Mouse (Mus musculus) MEL (cell line): ENCODE data around the gene Aspdh. TPM values are rescaled to one million over a fixed set of nuclear protein-coding genes. Genes with fewer than 3 reads are reported as not detected.

Source experiments
- DNase-seq: peaks from one replicate; pipeline ENCODE4 v3.0.0; 2011; ENCODE audit warnings: low read depth, low spot score
- H3K27ac ChIP-seq: 2 replicates; pipeline ENCODE4 v1.5.1; 2012; ENCODE audit warnings: low read depth, mild to moderate bottlenecking, control low read depth, low read length, moderate library complexity; ENCODE audit not compliant: control insufficient read depth
- H3K27me3 ChIP-seq, 2 experiments: fragments of 150-350 bp in 1 of 2; sonication (generic) in 1 of 2; 2 replicates each; pipeline ENCODE4 v1.6.1; 2012; ENCODE audit warnings: low read length in 2 of 2, mild to moderate bottlenecking in 2 of 2, improper control_type of control experiment in 1 of 2, moderate library complexity in 1 of 2; ENCODE audit not compliant: insufficient read depth in 2 of 2, control insufficient read depth in 1 of 2
- H3K36me3 ChIP-seq, 2 experiments: 2 replicates each; pipeline ENCODE4 v1.6.1; 2012 to 2014; ENCODE audit warnings: low read length in 2 of 2, improper control_type of control experiment in 1 of 2, inconsistent platforms in 1 of 2, mild to moderate bottlenecking in 1 of 2; ENCODE audit not compliant: insufficient read depth in 2 of 2, control insufficient read depth in 1 of 2
- H3K4me1 ChIP-seq, 2 experiments: fragments of 150-350 bp in 1 of 2; sonication (generic) in 1 of 2; 2 replicates each; pipeline ENCODE4 v1.6.1; 2012; ENCODE audit warnings: low read length in 2 of 2, improper control_type of control experiment in 1 of 2, mild to moderate bottlenecking in 1 of 2; ENCODE audit not compliant: insufficient read depth in 2 of 2, control insufficient read depth in 1 of 2
- H3K4me3 ChIP-seq, 2 experiments: fragments of 150-350 bp in 1 of 2; sonication (generic) in 1 of 2; 2 replicates each; pipeline ENCODE4 v1.5.1; 2012; ENCODE audit warnings: low read depth in 2 of 2, low read length in 2 of 2, mild to moderate bottlenecking in 2 of 2, moderate library complexity in 2 of 2, control low read depth in 1 of 2, improper control_type of control experiment in 1 of 2; ENCODE audit not compliant: control insufficient read depth in 1 of 2, insufficient read depth in 1 of 2
- H3K79me2 ChIP-seq: 2 replicates; pipeline ENCODE4 v1.6.1; 2012; ENCODE audit warnings: mild to moderate bottlenecking, low read length, moderate library complexity; ENCODE audit not compliant: control insufficient read depth, poor library complexity, insufficient read depth
- H3K9ac ChIP-seq: 2 replicates; pipeline ENCODE4 v1.6.1; 2012; ENCODE audit warnings: low read depth, mild to moderate bottlenecking, control low read depth, low read length, moderate library complexity; ENCODE audit not compliant: control insufficient read depth, poor library complexity, severe bottlenecking
- H3K9me3 ChIP-seq: fragments of 150-350 bp; sonication (generic); replicated peaks from 2 replicates; pipeline ENCODE4 v1.6.1; 2012; ENCODE audit warnings: mild to moderate bottlenecking, low read length, improper control_type of control experiment, moderate library complexity; ENCODE audit not compliant: insufficient read depth
- CHD2 ChIP-seq: IDR thresholded peaks from 2 replicates; pipeline ENCODE4 v1.6.1; 2011; ENCODE audit warnings: low read length, improper control_type of control experiment
- E2F4 ChIP-seq: IDR thresholded peaks from 2 replicates; pipeline ENCODE4 v1.6.1; 2011; ENCODE audit warnings: low read depth, low read length, improper control_type of control experiment, borderline replicate concordance
- EP300 ChIP-seq, 2 experiments: IDR thresholded peaks; 2 replicates each; pipeline ENCODE4 v1.6.1; 2011; ENCODE audit warnings: improper control_type of control experiment in 2 of 2, low read length in 2 of 2, low read depth in 1 of 2, mild to moderate bottlenecking in 1 of 2
- ETS1 ChIP-seq: IDR thresholded peaks from 2 replicates; pipeline ENCODE4 v1.6.1; 2012; ENCODE audit warnings: low read depth, mild to moderate bottlenecking, inconsistent platforms, low read length, improper control_type of control experiment, moderate library complexity
- GATA1 ChIP-seq: IDR thresholded peaks from 2 replicates; pipeline ENCODE4 v1.6.1; 2011; ENCODE audit warnings: low read depth, low read length, improper control_type of control experiment
- HCFC1 ChIP-seq: IDR thresholded peaks from 2 replicates; pipeline ENCODE4 v1.6.1; 2012; ENCODE audit warnings: low read depth, mild to moderate bottlenecking, inconsistent platforms, low read length, improper control_type of control experiment, moderate library complexity
- JUND ChIP-seq: IDR thresholded peaks from 2 replicates; pipeline ENCODE4 v1.6.1; 2011; ENCODE audit warnings: low read depth, mild to moderate bottlenecking, improper control_type of control experiment, low read length
- KAT2A ChIP-seq: conservative IDR thresholded peaks from 2 replicates; pipeline ENCODE4 v1.6.1; 2012; ENCODE audit warnings: low read depth, low read length, improper control_type of control experiment, inconsistent platforms
- MXI1 ChIP-seq: IDR thresholded peaks from 2 replicates; pipeline ENCODE4 v1.6.1; 2011; ENCODE audit warnings: mild to moderate bottlenecking, low read depth, low read length, improper control_type of control experiment
- NRF1 ChIP-seq: IDR thresholded peaks from 2 replicates; pipeline ENCODE4 v1.6.1; 2014; ENCODE audit warnings: low read depth, mild to moderate bottlenecking, inconsistent platforms, low read length, improper control_type of control experiment, moderate library complexity; ENCODE audit not compliant: poor library complexity, insufficient read depth, severe bottlenecking
- RCOR1 ChIP-seq: IDR thresholded peaks from 2 replicates; pipeline ENCODE4 v1.6.1; 2012; ENCODE audit warnings: low read depth, mild to moderate bottlenecking, inconsistent platforms, low read length, improper control_type of control experiment
- SMC3 ChIP-seq: IDR thresholded peaks from 2 replicates; pipeline ENCODE4 v1.6.1; 2011; ENCODE audit warnings: low read depth, low read length, improper control_type of control experiment
- TAL1 ChIP-seq: IDR thresholded peaks from 2 replicates; pipeline ENCODE4 v1.6.1; 2012; ENCODE audit warnings: mild to moderate bottlenecking, inconsistent platforms, low read length, moderate library complexity, mixed read lengths
- TCF12 ChIP-seq: IDR thresholded peaks from 2 replicates; pipeline ENCODE4 v1.6.1; 2014; ENCODE audit warnings: low read depth, mild to moderate bottlenecking, inconsistent platforms, low read length, improper control_type of control experiment, moderate library complexity
- ZNF384 ChIP-seq: IDR thresholded peaks from 2 replicates; pipeline ENCODE4 v1.6.1; 2012; ENCODE audit warnings: low read depth, mild to moderate bottlenecking, inconsistent platforms, low read length, improper control_type of control experiment
- polyA plus RNA-seq, 2 experiments: library from polyadenylated mRNA; stranded (reverse) in 1 of 2; unstranded in 1 of 2; fragments of >175 nt in 1 of 2; fragments of >200 nt in 1 of 2; gene quantifications; 2 replicates each; pipeline versions ENCODE4 v1.2.1 to v1.2.4; 2012; ENCODE audit warnings: low replicate concordance in 2 of 2, low read depth in 1 of 2; ENCODE audit not compliant: insufficient read length in 2 of 2, insufficient read depth in 1 of 2, missing spikeins in 1 of 2
- total RNA-seq: library from RNA; depleted of rRNA; stranded (reverse); fragments of 300-350 nt; gene quantifications from 2 replicates; pipeline ENCODE4 v1.2.3, GENCODE M21; 2012

The Aspdh gene
- total and polyA plus RNA-seq, 3 experiments = 0.89 TPM; not detected in 2

DNA sequence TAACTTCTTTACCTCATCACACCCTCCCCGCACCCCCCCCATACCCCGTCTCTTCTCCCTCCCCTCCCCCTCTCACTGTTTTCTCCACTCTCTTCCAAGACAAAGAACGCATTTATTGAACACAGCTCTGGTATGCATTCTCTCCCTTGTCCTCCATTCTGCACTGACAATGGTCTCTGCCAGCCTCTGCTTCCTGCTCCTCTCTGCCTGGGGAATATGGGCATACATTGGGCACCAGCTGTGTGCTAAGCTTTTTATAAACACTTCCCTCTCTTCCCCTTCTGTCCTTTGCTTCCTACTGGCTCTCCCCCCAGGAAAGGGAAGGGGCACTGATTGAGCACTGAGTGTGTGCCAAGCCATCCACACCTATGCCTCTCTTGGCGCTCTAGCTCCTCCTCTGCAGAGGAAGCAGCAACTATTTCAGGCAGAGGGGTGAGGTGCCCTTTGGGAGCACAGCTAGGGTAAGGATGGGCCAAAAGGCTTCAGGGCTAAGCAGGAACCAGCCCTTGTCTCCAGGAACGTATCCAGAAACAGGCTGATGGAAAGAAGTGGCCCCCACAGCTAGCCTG, 9.9 kb downstream of the Aspdh start:
- H3K79me2 ChIP-seq = no peaks in the 10 kb centered on the region
- TF ChIP-seq HCFC1 (no peak), KAT2A (no peak), NRF1 (no peak), ZNF384 (no peak)
- H3K9ac ChIP-seq = no peak overlapping the region
- no peaks in the 10 kb centered on the region for H3K9me3 ChIP-seq
- H3K27ac ChIP-seq = no peak overlapping the region
- no peak for DNase-seq
- H3K4me1 ChIP-seq = peaks cover 0 to under 1% of the 10 kb centered on the region in 2 experiments; a peak in 2 of 4 replicates
- no peaks in the 10 kb centered on the region for H3K36me3 ChIP-seq
- H3K27me3 ChIP-seq = 0 out of 4 replicates have a peak, but pooled peaks cover 0 to 2% of the 10 kb centered on the region in 2 experiments
- no peak overlapping the region for H3K4me3 ChIP-seq

DNA sequence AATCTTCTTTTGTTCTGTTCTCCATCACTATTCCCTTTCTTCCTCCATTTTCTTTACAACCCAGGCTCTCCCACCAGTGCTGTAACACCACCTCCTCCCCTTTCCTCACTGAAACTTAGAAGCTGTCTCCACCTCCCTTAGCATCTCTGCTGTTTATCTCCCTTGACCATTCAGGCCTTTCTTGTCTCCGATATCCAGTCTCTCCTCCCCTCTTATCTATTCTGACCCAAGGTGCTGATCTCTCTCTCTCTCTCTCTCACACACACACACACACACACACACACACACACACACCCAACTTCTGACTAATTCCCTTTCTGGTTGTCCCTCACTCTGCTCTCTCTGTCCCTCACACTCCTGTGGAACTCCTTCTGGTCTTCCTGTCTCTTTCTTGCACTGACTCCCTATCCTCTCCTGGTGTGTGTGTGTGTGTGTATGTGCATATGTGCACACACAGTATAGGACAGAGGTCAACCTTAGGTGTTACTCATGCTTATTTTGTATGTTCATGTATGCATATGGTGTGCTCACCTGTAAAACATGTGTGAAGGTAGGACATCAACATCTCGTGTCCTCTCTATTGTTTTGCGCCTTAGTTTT, 17.7 kb downstream of the Aspdh start:
- H3K9ac ChIP-seq = no peak overlapping the region
- peaks cover 4 to 28% of the 10 kb centered on the region in 2 experiments for H3K4me1 ChIP-seq
- 0 out of 2 replicates have a peak, but pooled peaks have one; percentile 18 for TF ChIP-seq MXI1
- peak; percentile 90 for TF ChIP-seq TCF12
- TF ChIP-seq ETS1 = peak; percentile 56; the same call in 1 of the 2 replicates
- peak; percentile 64; the same call in 1 of the 2 replicates for TF ChIP-seq JUND
- TF ChIP-seq E2F4 = no peak
- no peak for TF ChIP-seq SMC3
- TF ChIP-seq RCOR1 = 0 out of 2 replicates have a peak, but pooled peaks have one; percentile 42
- TF ChIP-seq EP300 (IDR thresholded peaks at IDR 0.05; ENCODE audit: low read depth in 1 of 2, low read length in 2 of 2) = peak; percentile 71 to 82
- no peak for TF ChIP-seq CHD2
- TF ChIP-seq TAL1 = peak; percentile 68
- peak; percentile 85 for TF ChIP-seq GATA1
- peak; percentile 80 for DNase-seq
- H3K79me2 ChIP-seq = no peaks in the 10 kb centered on the region
- no peaks in the 10 kb centered on the region for H3K27me3 ChIP-seq
- H3K9me3 ChIP-seq = no peaks in the 10 kb centered on the region
- no peak overlapping the region for H3K4me3 ChIP-seq
- peak overlapping the region; percentile 61 for H3K27ac ChIP-seq
- H3K36me3 ChIP-seq = peaks cover 0 to 6% of the 10 kb centered on the region in 2 experiments; a peak in 2 of 4 replicates
